Mouse (Mus musculus): ENCODE measurements at regions not wholly inside any gene's neighbourhood (a gene's known extent, or its start where the extent isn't known, plus 50 kb on each side); places are given as distances from the start of the nearest gene placed in this dataset.

DNA sequence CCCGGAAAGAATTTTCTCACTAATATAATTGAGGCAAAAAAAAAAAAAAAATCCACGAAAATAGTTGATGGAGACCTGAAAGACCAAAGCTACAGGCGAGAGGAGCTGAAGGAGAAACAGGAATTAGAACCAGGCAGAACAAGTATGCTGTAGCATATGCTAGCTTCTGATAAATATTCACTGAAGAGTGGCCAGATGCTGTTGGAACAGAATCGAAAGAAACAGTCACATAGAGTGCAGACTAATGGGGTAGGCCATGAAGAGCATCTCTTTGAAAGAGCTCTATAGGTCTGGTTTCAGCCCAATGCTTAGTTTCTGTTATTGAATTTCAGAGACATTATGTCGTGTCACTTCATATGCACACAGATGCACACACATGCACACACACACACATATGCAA, 386.3 kb upstream of the Slc30a5 start:
- TF ChIP-seq CTCF (IDR thresholded peaks at IDR 0.05; ENCODE audit: low read depth, low read length), result no peak
- TF ChIP-seq POLR2A (IDR thresholded peaks at IDR 0.05; ENCODE audit: insufficient read depth, low read length), result no peak

Measured in ES-Bruce4 (cell line).